In genomic region chr3:31095179-31095490, GRCm38 (mm10) we compare ENCODE assay signal across 8 mouse cellular contexts. TPM values are rescaled to one million over a fixed set of nuclear protein-coding genes. Genes with fewer than 3 reads are reported as not detected.
DNase-seq lines count a peak whose midpoint lies in the region; ATAC-seq and TF ChIP-seq lines count a peak whose summit lies in the region.

No protein-coding gene starts in this region.

- peaks cover 8% of the 10 kb centered on the region for H3K4me1 ChIP-seq in kidney, postnatal 0 days (replicated peaks; ENCODE audit: insufficient read depth, low read length)
- peaks cover 33% of the 10 kb centered on the region for H3K4me1 ChIP-seq in embryonic facial prominence, embryonic 13.5 days
- peaks cover 25% of the 10 kb centered on the region for H3K4me1 ChIP-seq in intestine, embryonic 16.5 days (ENCODE audit: control insufficient read depth, insufficient read depth, low read length)
- H3K4me1 ChIP-seq in neural tube, embryonic 13.5 days (replicated peaks) = peaks cover 45% of the 10 kb centered on the region

- H3K4me3 ChIP-seq in kidney, postnatal 0 days (replicated peaks; ENCODE audit: low read depth, low read length) = peak overlapping the region; percentile 98
- H3K4me3 ChIP-seq in embryonic facial prominence, embryonic 13.5 days = peak overlapping the region; percentile 89
- peak overlapping the region; percentile 92 for H3K4me3 ChIP-seq in intestine, embryonic 16.5 days (ENCODE audit: low read length)
- H3K4me3 ChIP-seq in neural tube, embryonic 13.5 days = peak overlapping the region; percentile 98

- peak overlapping the region; percentile 99 for H3K27ac ChIP-seq in kidney, postnatal 0 days
- peak overlapping the region; percentile 98 for H3K27ac ChIP-seq in embryonic facial prominence, embryonic 13.5 days
- peak overlapping the region; percentile 99 for H3K27ac ChIP-seq in intestine, embryonic 16.5 days (ENCODE audit: low read length)
- H3K27ac ChIP-seq in neural tube, embryonic 13.5 days (replicated peaks) = peak overlapping the region; percentile 100

- no peaks in the 10 kb centered on the region for H3K27me3 ChIP-seq in kidney, postnatal 0 days (ENCODE audit: insufficient read depth, low read length)
- no peaks in the 10 kb centered on the region for H3K27me3 ChIP-seq in embryonic facial prominence, embryonic 13.5 days
- no peaks in the 10 kb centered on the region for H3K27me3 ChIP-seq in intestine, embryonic 16.5 days (replicated peaks; ENCODE audit: control insufficient read depth, insufficient read depth, low read length)
- no peaks in the 10 kb centered on the region for H3K27me3 ChIP-seq in neural tube, embryonic 13.5 days

- peak overlapping the region; percentile 95 for H3K9ac ChIP-seq in kidney, postnatal 0 days (ENCODE audit: low read depth, low read length)
- peak overlapping the region; percentile 90 for H3K9ac ChIP-seq in embryonic facial prominence, embryonic 13.5 days
- H3K9ac ChIP-seq in intestine, embryonic 16.5 days (ENCODE audit: low read depth, low read length) = peak overlapping the region; percentile 94
- peak overlapping the region; percentile 97 for H3K9ac ChIP-seq in neural tube, embryonic 13.5 days

- TF ChIP-seq CTCF in kidney, postnatal 0 days (IDR thresholded peaks at IDR 0.05; ENCODE audit: low read depth) = no peak

- peak overlapping the region; percentile 86 for H3K4me2 ChIP-seq in kidney, postnatal 0 days (ENCODE audit: low read length)
- H3K4me2 ChIP-seq in embryonic facial prominence, embryonic 13.5 days = peak overlapping the region; percentile 79
- H3K4me2 ChIP-seq in intestine, embryonic 16.5 days (ENCODE audit: low read depth, low read length) = peak overlapping the region; percentile 75
- peak overlapping the region; percentile 78 for H3K4me2 ChIP-seq in neural tube, embryonic 13.5 days

- peak; percentile 26; the same call in 1 of the 2 replicates for ATAC-seq in kidney, postnatal 0 days (replicated peaks; ENCODE audit: low FRiP score, low read depth)
- ATAC-seq in embryonic facial prominence, embryonic 13.5 days (ENCODE audit: insufficient number of reproducible peaks, insufficient read depth, low FRiP score, low TSS enrichment, low read depth) = peak; percentile 17; the same call in 1 of the 2 replicates
- ATAC-seq in intestine, embryonic 16.5 days = no peak
- ATAC-seq in neural tube, embryonic 13.5 days (ENCODE audit: low read depth) = no peak; the same call in 1 of the 2 replicates

- no peaks in the 10 kb centered on the region for H3K36me3 ChIP-seq in kidney, postnatal 0 days (ENCODE audit: insufficient read depth, low read length)
- H3K36me3 ChIP-seq in embryonic facial prominence, embryonic 13.5 days = peaks cover 4% of the 10 kb centered on the region; the same call in 1 of the 2 replicates
- no peaks in the 10 kb centered on the region for H3K36me3 ChIP-seq in intestine, embryonic 16.5 days (ENCODE audit: control insufficient read depth, insufficient read depth, low read length)
- no peaks in the 10 kb centered on the region for H3K36me3 ChIP-seq in neural tube, embryonic 13.5 days

- DNase-seq in kidney, postnatal 0 days (ENCODE audit: low spot score) = no peak
- no peak for DNase-seq in kidney, postnatal 36 days
- no peak for DNase-seq in layer of hippocampus, adult 9-11 months
- DNase-seq in kidney, postnatal 14 days = no peak
- DNase-seq in frontal cortex, adult 2 months (ENCODE audit: extremely low spot score in 1 of 2, low spot score in 1 of 2) = no peak

- H3K9me3 ChIP-seq in kidney, postnatal 0 days (replicated peaks; ENCODE audit: low read length) = no peaks in the 10 kb centered on the region
- no peaks in the 10 kb centered on the region for H3K9me3 ChIP-seq in embryonic facial prominence, embryonic 13.5 days
- no peaks in the 10 kb centered on the region; the same call in 1 of the 2 replicates for H3K9me3 ChIP-seq in intestine, embryonic 16.5 days (ENCODE audit: control insufficient read depth, low read length)
- no peaks in the 10 kb centered on the region for H3K9me3 ChIP-seq in neural tube, embryonic 13.5 days

- WGBS in kidney, postnatal 0 days = under 1% methylated on average over 30 of the region's 39 CpGs
- under 1% methylated on average over 35 of the region's 39 CpGs for WGBS in embryonic facial prominence, embryonic 13.5 days
- 0% methylated on average over 38 of the region's 39 CpGs for whole genome bisulfite sequencing in intestine, embryonic 16.5 days
- under 1% methylated on average over 31 of the region's 39 CpGs for WGBS in neural tube, embryonic 13.5 days

RNA-seq across cellular contexts. Expression of gene Skil, which starts 0.3 kb away (rescaled TPM):
- 20.7 and 21.2 TPM in 2 replicates for polyA plus RNA-seq in kidney, postnatal 0 days (2015; fragmentation: Nextera tagmentation; extraction: Ambion mirVana)
- 18.4 and 23.6 TPM in 2 replicates for polyA plus RNA-seq in embryonic facial prominence, embryonic 13.5 days (2015; fragmentation: Nextera tagmentation; extraction: Ambion mirVana)
- 14.2 and 15.9 TPM in 2 replicates for polyA plus RNA-seq in intestine, embryonic 16.5 days (2015; fragmentation: Nextera tagmentation; extraction: Ambion mirVana)
- polyA plus RNA-seq in neural tube, embryonic 13.5 days (2015; fragmentation: Nextera tagmentation; extraction: Ambion mirVana) = 29.9 and 35.3 TPM in 2 replicates
- 19.8 and 20.0 TPM in 2 replicates for polyA plus RNA-seq in frontal cortex, adult 2 months (2012; rRNA removed)

RNA-seq across cellular contexts. Expression of gene Cldn11, which starts 54.6 kb away (rescaled TPM):
- polyA plus RNA-seq in kidney, postnatal 0 days (2015; fragmentation: Nextera tagmentation; extraction: Ambion mirVana) = 61.6 and 67.6 TPM in 2 replicates
- polyA plus RNA-seq in embryonic facial prominence, embryonic 13.5 days (2015; fragmentation: Nextera tagmentation; extraction: Ambion mirVana) = 18.1 and 23.7 TPM in 2 replicates
- polyA plus RNA-seq in intestine, embryonic 16.5 days (2015; fragmentation: Nextera tagmentation; extraction: Ambion mirVana) = 4.4 and 5.2 TPM in 2 replicates
- polyA plus RNA-seq in neural tube, embryonic 13.5 days (2015; fragmentation: Nextera tagmentation; extraction: Ambion mirVana) = 62.9 and 75.1 TPM in 2 replicates
- 135 and 164 TPM in 2 replicates for polyA plus RNA-seq in frontal cortex, adult 2 months (2012; rRNA removed)

Comparison
In these comparisons a context has a peak if more than half of its experiments do, and no peak if none do; other contexts are left out.
1. ATAC-seq: peak in kidney, postnatal 0 days (single experiment) and embryonic facial prominence, embryonic 13.5 days (single experiment); none in intestine, embryonic 16.5 days (single experiment) and neural tube, embryonic 13.5 days (single experiment).
2. Peak in every context shown above with its lines, with median percentiles within 50 percentile points of each other: H3K27ac ChIP-seq, H3K4me2 ChIP-seq, H3K4me3 ChIP-seq and H3K9ac ChIP-seq.